Mouse (Mus musculus) megakaryocyte, embryonic 14.5 days (primary cell): ENCODE measurements around the gene Syne1. TPM values are rescaled to one million over a fixed set of nuclear protein-coding genes. Genes with fewer than 3 reads are reported as not detected.

Experiments used
- H3K27me3 ChIP-seq: replicated peaks from 2 replicates; pipeline ENCODE3; 2012; ENCODE audit warnings: inconsistent platforms
- H3K36me3 ChIP-seq: replicated peaks from 2 replicates; pipeline ENCODE3; 2012; ENCODE audit warnings: low read length, inconsistent platforms, mixed read lengths
- H3K4me1 ChIP-seq: 2 replicates; pipeline ENCODE4 v1.6.1; 2012; ENCODE audit warnings: inconsistent platforms
- H3K4me3 ChIP-seq: replicated peaks from 2 replicates; pipeline ENCODE3; 2012; ENCODE audit warnings: moderate library complexity, mild to moderate bottlenecking, inconsistent platforms
- H3K9me3 ChIP-seq: 2 replicates; pipeline ENCODE4 v1.6.1; 2012; ENCODE audit warnings: inconsistent platforms
- FLI1 ChIP-seq: IDR thresholded peaks from 2 replicates; pipeline ENCODE4 v1.6.1; 2012; ENCODE audit warnings: low read length, inconsistent platforms, mixed read lengths
- GATA1 ChIP-seq: IDR thresholded peaks from 3 replicates; pipeline ENCODE4 v1.6.1; 2012; ENCODE audit warnings: mixed read lengths, low read length, inconsistent platforms, borderline replicate concordance
- polyA plus RNA-seq: library from polyadenylated mRNA; stranded (reverse); fragments of >175 nt; gene quantifications from 2 replicates; pipeline ENCODE4 v1.2.3, GENCODE M21; 2012; ENCODE audit warnings: low replicate concordance; ENCODE audit not compliant: insufficient read depth

Gene Syne1
- 5.3 and 9.0 TPM in 2 replicates for polyA plus RNA-seq

GRCm38 (mm10) chr10:5551382-5551781 lies at the start of gene Syne1:
Gene Syne1, minus strand, starts transcription at chr10:5551482.
- Histone ChIP-seq H3K4me1 (peaks cover 72% of the 10 kb centered on the region), H3K36me3 (peaks cover 9% of the 10 kb centered on the region), H3K4me3 (peak within 1 kb of the TSS; percentile 92), H3K27me3 (no peaks in the 10 kb centered on the region), H3K9me3 (no peaks in the 10 kb centered on the region)
- TF ChIP-seq GATA1 (no peak), FLI1 (no peak)

GRCm38 (mm10) chr10:5600123-5600522 lies 48.8 kb upstream of the Syne1 start:
- H3K4me3 ChIP-seq, result peak overlapping the region; percentile 79

GRCm38 (mm10) chr10:5596559-5596958 lies 45.3 kb upstream of the Syne1 start:
- Histone ChIP-seq H3K4me3 (peak overlapping the region; percentile 92), H3K9me3 (no peaks in the 10 kb centered on the region), H3K36me3 (peaks cover 25% of the 10 kb centered on the region), H3K4me1 (peaks cover 62% of the 10 kb centered on the region), H3K27me3 (no peaks in the 10 kb centered on the region)
- TF ChIP-seq GATA1 (no peak), FLI1 (no peak)

More at GRCm38 (mm10) chr10:5600123-5600522, 48.8 kb upstream of the Syne1 start:
- no peaks in the 10 kb centered on the region for H3K27me3 ChIP-seq
- H3K9me3 ChIP-seq, result no peaks in the 10 kb centered on the region
- peaks cover 58% of the 10 kb centered on the region for H3K36me3 ChIP-seq
- no peak for TF ChIP-seq GATA1
- H3K4me1 ChIP-seq, result peaks cover 66% of the 10 kb centered on the region

GRCm38 (mm10) chr10:5594457-5594856 lies 43.2 kb upstream of the Syne1 start:
- Histone ChIP-seq H3K4me3 (peak overlapping the region; percentile 92), H3K36me3 (peaks cover 16% of the 10 kb centered on the region), H3K27me3 (no peaks in the 10 kb centered on the region), H3K4me1 (peaks cover 60% of the 10 kb centered on the region), H3K9me3 (no peaks in the 10 kb centered on the region)
- TF ChIP-seq GATA1, result no peak
- TF ChIP-seq FLI1, result no peak

- H3K36me3 ChIP-seq, result peaks cover 11% of the 10 kb centered on the region
- no peaks in the 10 kb centered on the region for H3K27me3 ChIP-seq
- no peaks in the 10 kb centered on the region for H3K9me3 ChIP-seq
- TF ChIP-seq GATA1, result no peak; the same call in 2 of the 3 replicates
- H3K4me3 ChIP-seq, result peak within 1 kb of the TSS; percentile 92
- H3K4me1 ChIP-seq, result peaks cover 54% of the 10 kb centered on the region
These were observed 42.2 kb upstream of the Syne1 start, which contains the start of gene Myct1 for GRCm38 (mm10) chr10:5593464-5593863. Gene Myct1, plus strand, starts transcription at chr10:5593775.

GRCm38 (mm10) chr10:5591996-5592395 lies 40.7 kb upstream of the Syne1 start:
- Histone ChIP-seq H3K4me3 (peak overlapping the region; percentile 82), H3K4me1 (peaks cover 43% of the 10 kb centered on the region), H3K9me3 (no peaks in the 10 kb centered on the region), H3K27me3 (no peaks in the 10 kb centered on the region), H3K36me3 (no peaks in the 10 kb centered on the region)
- no peak for TF ChIP-seq GATA1
- TF ChIP-seq FLI1, result no peak

GRCm38 (mm10) chr10:5591061-5591460 lies 39.8 kb upstream of the Syne1 start:
- TF ChIP-seq FLI1, result no peak
- TF ChIP-seq GATA1, result no peak
- peak overlapping the region; percentile 82 for H3K4me3 ChIP-seq

GRCm38 (mm10) chr10:5573328-5573727 lies 22.0 kb upstream of the Syne1 start:
- TF ChIP-seq FLI1, result no peak
- TF ChIP-seq GATA1, result no peak
- Histone ChIP-seq H3K36me3 (peaks cover 2% of the 10 kb centered on the region), H3K9me3 (peaks cover 5% of the 10 kb centered on the region), H3K27me3 (no peaks in the 10 kb centered on the region), H3K4me1 (peaks cover 64% of the 10 kb centered on the region), H3K4me3 (no peak overlapping the region)

More at GRCm38 (mm10) chr10:5591061-5591460, 39.8 kb upstream of the Syne1 start:
- no peaks in the 10 kb centered on the region for H3K9me3 ChIP-seq
- no peaks in the 10 kb centered on the region for H3K27me3 ChIP-seq
- H3K4me1 ChIP-seq, result peaks cover 41% of the 10 kb centered on the region
- H3K36me3 ChIP-seq, result no peaks in the 10 kb centered on the region

- peaks cover 63% of the 10 kb centered on the region for H3K4me1 ChIP-seq
- H3K36me3 ChIP-seq, result peaks cover 2% of the 10 kb centered on the region
- H3K4me3 ChIP-seq, result peak overlapping the region; percentile 82
- H3K27me3 ChIP-seq, result no peaks in the 10 kb centered on the region
- TF ChIP-seq GATA1 (no peak), FLI1 (no peak)
- H3K9me3 ChIP-seq, result peaks cover 5% of the 10 kb centered on the region
These were observed 20.1 kb upstream of the Syne1 start for GRCm38 (mm10) chr10:5571332-5571731.

GRCm38 (mm10) chr10:5570059-5570458 lies 18.8 kb upstream of the Syne1 start:
- Histone ChIP-seq H3K27me3 (no peaks in the 10 kb centered on the region), H3K4me1 (peaks cover 65% of the 10 kb centered on the region), H3K9me3 (peaks cover 5% of the 10 kb centered on the region), H3K36me3 (peaks cover 2% of the 10 kb centered on the region), H3K4me3 (no peak overlapping the region)
- TF ChIP-seq FLI1 (no peak), GATA1 (no peak)

- no peak for TF ChIP-seq GATA1
- TF ChIP-seq FLI1, result no peak
- H3K36me3 ChIP-seq, result no peaks in the 10 kb centered on the region
- H3K4me3 ChIP-seq, result no peak overlapping the region
- H3K27me3 ChIP-seq, result no peaks in the 10 kb centered on the region
- no peaks in the 10 kb centered on the region for H3K9me3 ChIP-seq
- H3K4me1 ChIP-seq, result peaks cover 58% of the 10 kb centered on the region
These were observed 17.7 kb upstream of the Syne1 start for GRCm38 (mm10) chr10:5568991-5569390.
